Mouse (Mus musculus): Measurements from ENCODE around the gene Kcnj6.
A peak's percentile ranks its signal among the peaks of the same experiment; 100 is the strongest.

The Kcnj6 gene

GRCm38 (mm10) chr16:94968472-94968871, 29.0 kb downstream of the Kcnj6 start:
- no peak for TF ChIP-seq CTCF (conservative IDR thresholded peaks at IDR 0.05; ENCODE audit: low read length)
- no peak for TF ChIP-seq POU5F1 (IDR thresholded peaks at IDR 0.05; ENCODE audit: borderline replicate concordance, low read length)
- no peak for TF ChIP-seq NANOG (IDR thresholded peaks at IDR 0.05; ENCODE audit: borderline replicate concordance, low read length)
- H3K36me3 ChIP-seq (ENCODE audit: insufficient read depth, low read length), result no peaks in the 10 kb centered on the region
- H3K9me3 ChIP-seq (ENCODE audit: low read length), result no peaks in the 10 kb centered on the region
- H3K27me3 ChIP-seq (ENCODE audit: insufficient read depth, low read length), result peaks cover 7% of the 10 kb centered on the region; the same call in 1 of the 2 replicates
- H3K4me1 ChIP-seq (replicated peaks; ENCODE audit: low read depth, low read length), result peaks cover 41% of the 10 kb centered on the region
- no peak overlapping the region for H3K4me3 ChIP-seq (replicated peaks; ENCODE audit: low read length)

- H3K4me3 ChIP-seq (replicated peaks; ENCODE audit: low read length), result no peak overlapping the region
- H3K36me3 ChIP-seq (ENCODE audit: insufficient read depth, low read length), result no peaks in the 10 kb centered on the region
- TF ChIP-seq POU5F1 (IDR thresholded peaks at IDR 0.05; ENCODE audit: borderline replicate concordance, low read length) (no peak), CTCF (conservative IDR thresholded peaks at IDR 0.05; ENCODE audit: low read length) (no peak), NANOG (IDR thresholded peaks at IDR 0.05; ENCODE audit: borderline replicate concordance, low read length) (no peak)
- H3K4me1 ChIP-seq (replicated peaks; ENCODE audit: low read depth, low read length), result peaks cover 6% of the 10 kb centered on the region; the same call in 1 of the 2 replicates
- H3K27me3 ChIP-seq (ENCODE audit: insufficient read depth, low read length), result peaks cover 2% of the 10 kb centered on the region; the same call in 1 of the 2 replicates
- no peaks in the 10 kb centered on the region for H3K9me3 ChIP-seq (ENCODE audit: low read length)
Measured at GRCm38 (mm10) chr16:94957156-94957828, 40.2 kb downstream of the Kcnj6 start.

DNA sequence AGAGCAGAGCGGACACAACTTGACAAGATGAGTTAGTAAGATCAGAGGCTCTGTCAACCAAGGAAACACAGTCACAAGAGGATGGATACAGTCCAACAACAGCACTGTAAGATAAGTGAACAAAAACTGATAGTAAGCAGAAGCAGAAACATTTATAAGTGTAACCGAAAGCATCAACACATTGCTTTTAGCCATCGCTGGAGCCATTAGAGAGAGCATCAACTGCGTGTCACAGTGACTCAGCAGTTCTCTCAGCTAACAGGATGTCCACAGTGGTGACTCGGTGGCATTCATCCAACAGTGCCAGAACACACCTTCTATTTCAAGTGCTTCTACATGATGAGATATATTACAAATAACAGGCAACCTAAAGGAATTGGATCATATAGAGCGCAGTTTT, 41.1 kb downstream of the Kcnj6 start:
- Histone ChIP-seq H3K4me1 (replicated peaks; ENCODE audit: low read depth, low read length) (peaks cover 6% of the 10 kb centered on the region; the same call in 1 of the 2 replicates), H3K4me3 (replicated peaks; ENCODE audit: low read length) (no peak overlapping the region), H3K9me3 (ENCODE audit: low read length) (no peaks in the 10 kb centered on the region), H3K36me3 (ENCODE audit: insufficient read depth, low read length) (no peaks in the 10 kb centered on the region), H3K27me3 (ENCODE audit: insufficient read depth, low read length) (peaks cover 2% of the 10 kb centered on the region; the same call in 1 of the 2 replicates)
- no peak for TF ChIP-seq CTCF (conservative IDR thresholded peaks at IDR 0.05; ENCODE audit: low read length)
- no peak for TF ChIP-seq NANOG (IDR thresholded peaks at IDR 0.05; ENCODE audit: borderline replicate concordance, low read length)
- no peak for TF ChIP-seq POU5F1 (IDR thresholded peaks at IDR 0.05; ENCODE audit: borderline replicate concordance, low read length)

DNA sequence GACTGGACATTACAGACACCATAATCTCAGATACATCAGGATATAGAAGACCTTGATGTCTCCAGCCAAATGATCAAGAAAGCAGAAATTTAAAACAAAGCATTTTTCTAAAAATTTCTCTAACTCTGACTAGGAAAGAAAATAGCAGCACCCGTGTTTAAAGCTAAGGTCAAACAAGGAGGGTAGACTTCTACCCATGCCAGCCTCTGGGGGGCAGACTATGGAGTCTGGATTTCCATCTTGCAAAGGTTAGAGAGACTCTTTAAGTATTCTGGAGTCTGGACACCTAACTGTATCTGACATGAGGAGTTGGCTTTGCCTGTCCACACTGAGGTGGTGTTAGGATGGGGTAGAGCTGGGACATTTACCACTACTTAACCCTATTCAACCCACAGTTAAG, 44.2 kb downstream of the Kcnj6 start:
- Histone ChIP-seq H3K27me3 (ENCODE audit: insufficient read depth, low read length) (peaks cover 2% of the 10 kb centered on the region; the same call in 1 of the 2 replicates), H3K36me3 (ENCODE audit: insufficient read depth, low read length) (no peaks in the 10 kb centered on the region), H3K4me1 (replicated peaks; ENCODE audit: low read depth, low read length) (peaks cover 2% of the 10 kb centered on the region; the same call in 1 of the 2 replicates), H3K4me3 (replicated peaks; ENCODE audit: low read length) (no peak overlapping the region), H3K9me3 (ENCODE audit: low read length) (peaks cover 4% of the 10 kb centered on the region; the same call in 1 of the 2 replicates)
- TF ChIP-seq NANOG (IDR thresholded peaks at IDR 0.05; ENCODE audit: borderline replicate concordance, low read length), result no peak
- TF ChIP-seq CTCF (conservative IDR thresholded peaks at IDR 0.05; ENCODE audit: low read length), result no peak
- no peak for TF ChIP-seq POU5F1 (IDR thresholded peaks at IDR 0.05; ENCODE audit: borderline replicate concordance, low read length)

DNA sequence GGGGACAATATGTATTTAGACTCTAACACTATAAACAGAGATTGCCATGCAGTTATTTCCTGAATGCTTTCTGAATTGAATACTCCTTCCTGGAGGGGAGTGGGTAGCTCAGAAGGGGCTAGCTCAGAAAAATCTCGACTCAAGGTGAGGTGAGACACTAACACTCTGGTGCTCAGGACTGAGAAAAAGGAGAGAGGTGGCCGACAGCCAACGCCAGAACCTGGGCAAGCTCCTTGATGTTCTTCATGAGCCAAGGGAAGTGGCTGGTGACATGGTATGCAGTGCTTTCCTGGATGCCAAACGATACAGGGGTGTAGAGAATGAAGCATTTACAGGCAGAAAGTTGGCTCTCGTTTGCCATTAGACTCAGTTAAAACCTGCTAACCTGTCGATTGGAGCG, 48.3 kb downstream of the Kcnj6 start:
- no peak overlapping the region for H3K4me3 ChIP-seq (replicated peaks; ENCODE audit: low read length)
- 0 out of 2 replicates have a peak, but pooled peaks cover 2% of the 10 kb centered on the region for H3K27me3 ChIP-seq (ENCODE audit: insufficient read depth, low read length)
- H3K4me1 ChIP-seq (replicated peaks; ENCODE audit: low read depth, low read length), result no peaks in the 10 kb centered on the region
- H3K9me3 ChIP-seq (ENCODE audit: low read length), result peaks cover 4% of the 10 kb centered on the region; the same call in 1 of the 2 replicates
- no peak for TF ChIP-seq CTCF (conservative IDR thresholded peaks at IDR 0.05; ENCODE audit: low read length)
- TF ChIP-seq NANOG (IDR thresholded peaks at IDR 0.05; ENCODE audit: borderline replicate concordance, low read length), result no peak
- no peaks in the 10 kb centered on the region for H3K36me3 ChIP-seq (ENCODE audit: insufficient read depth, low read length)

DNA sequence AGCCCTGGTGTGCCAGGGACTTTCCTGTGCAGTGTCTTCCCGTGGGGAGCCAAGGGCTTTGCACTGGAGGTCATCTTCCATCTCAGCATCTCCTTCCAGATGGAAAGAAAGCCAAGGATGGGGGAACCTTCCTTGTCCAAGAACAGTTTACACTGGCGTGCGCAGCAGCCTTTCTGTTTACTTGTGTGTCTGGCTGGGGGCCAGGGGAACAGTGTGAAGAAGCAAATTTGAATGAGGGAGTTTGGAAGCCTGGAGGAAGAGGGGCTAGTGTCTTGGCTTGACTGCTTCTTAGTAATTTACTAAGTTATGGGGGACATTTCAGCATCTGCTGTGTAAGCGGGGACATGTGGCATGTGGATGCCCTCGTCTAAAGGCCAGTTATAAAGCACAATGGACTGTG, 50.7 kb downstream of the Kcnj6 start:
- Histone ChIP-seq H3K27me3 (ENCODE audit: insufficient read depth, low read length) (no peaks in the 10 kb centered on the region), H3K4me1 (replicated peaks; ENCODE audit: low read depth, low read length) (no peaks in the 10 kb centered on the region), H3K9me3 (ENCODE audit: low read length) (peaks cover 4% of the 10 kb centered on the region; the same call in 1 of the 2 replicates), H3K4me3 (replicated peaks; ENCODE audit: low read length) (no peak overlapping the region), H3K36me3 (ENCODE audit: insufficient read depth, low read length) (no peaks in the 10 kb centered on the region)
- TF ChIP-seq POU5F1 (IDR thresholded peaks at IDR 0.05; ENCODE audit: borderline replicate concordance, low read length) (no peak), NANOG (IDR thresholded peaks at IDR 0.05; ENCODE audit: borderline replicate concordance, low read length) (no peak), CTCF (conservative IDR thresholded peaks at IDR 0.05; ENCODE audit: low read length) (no peak)

- H3K4me1 ChIP-seq (replicated peaks; ENCODE audit: low read depth, low read length), result peaks cover 22% of the 10 kb centered on the region
- peaks cover 6% of the 10 kb centered on the region; the same call in 1 of the 2 replicates for H3K9me3 ChIP-seq (ENCODE audit: low read length)
- H3K36me3 ChIP-seq (ENCODE audit: insufficient read depth, low read length), result no peaks in the 10 kb centered on the region
- TF ChIP-seq POU5F1 (IDR thresholded peaks at IDR 0.05; ENCODE audit: borderline replicate concordance, low read length), result no peak
- TF ChIP-seq CTCF (conservative IDR thresholded peaks at IDR 0.05; ENCODE audit: low read length), result no peak
- TF ChIP-seq NANOG (IDR thresholded peaks at IDR 0.05; ENCODE audit: borderline replicate concordance, low read length), result no peak
- 0 out of 2 replicates have a peak, but pooled peaks cover 6% of the 10 kb centered on the region for H3K27me3 ChIP-seq (ENCODE audit: insufficient read depth, low read length)
- H3K4me3 ChIP-seq (replicated peaks; ENCODE audit: low read length), result 0 out of 2 replicates have a peak overlapping the region, but pooled peaks have one; percentile 57
Measured at GRCm38 (mm10) chr16:94932702-94933101, 64.8 kb downstream of the Kcnj6 start.

DNA sequence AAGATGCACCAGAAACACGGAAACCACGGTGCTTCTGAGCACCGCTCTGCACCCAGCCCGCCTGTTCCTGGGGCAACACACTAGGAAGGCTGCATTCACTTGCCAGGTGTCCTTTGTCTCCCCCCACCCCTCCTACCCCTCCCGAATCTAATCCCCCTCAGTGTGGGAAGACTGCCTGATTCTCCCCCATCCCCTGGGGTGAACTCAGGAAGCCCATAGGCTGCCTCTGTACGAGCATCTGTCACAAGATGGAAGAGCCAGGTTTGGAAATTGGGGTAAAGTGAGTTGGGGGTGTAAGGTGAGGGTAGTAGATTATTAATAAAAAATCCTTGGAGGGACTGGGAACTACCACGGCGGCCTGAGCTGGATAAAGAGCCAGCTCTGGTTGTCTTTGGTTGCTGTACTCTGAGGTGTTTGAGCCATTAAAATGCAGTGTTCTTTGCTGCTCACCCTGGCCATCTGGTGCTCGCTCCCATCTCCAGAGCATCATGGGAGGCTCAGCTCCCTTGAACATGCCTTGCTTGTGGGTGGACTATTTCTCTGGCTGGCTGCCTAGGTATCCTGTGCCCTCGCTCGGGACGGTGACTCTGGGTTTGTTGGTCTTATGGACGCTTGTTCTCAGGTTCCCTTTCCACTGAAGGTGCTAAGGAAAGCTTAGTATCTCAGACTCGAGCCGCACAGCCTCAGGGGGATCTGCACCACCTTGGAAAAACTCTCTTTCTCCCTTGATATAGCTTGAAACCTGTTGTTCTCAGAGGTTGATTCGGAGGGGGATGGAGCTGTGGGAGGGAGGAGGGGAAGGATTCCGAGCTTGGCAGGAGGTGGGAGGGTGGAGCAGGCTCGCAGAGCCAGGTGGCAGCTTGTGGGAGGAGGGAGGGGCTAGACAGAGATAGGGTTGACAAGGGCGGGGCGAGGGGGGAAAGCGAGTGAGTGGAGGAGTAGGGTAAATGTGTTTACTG, 65.9 kb downstream of the Kcnj6 start:
- Histone ChIP-seq H3K4me3 (replicated peaks; ENCODE audit: low read length) (peak overlapping the region; percentile 57), H3K36me3 (ENCODE audit: insufficient read depth, low read length) (no peaks in the 10 kb centered on the region), H3K4me1 (replicated peaks; ENCODE audit: low read depth, low read length) (peaks cover 22% of the 10 kb centered on the region), H3K27me3 (ENCODE audit: insufficient read depth, low read length) (0 out of 2 replicates have a peak, but pooled peaks cover 6% of the 10 kb centered on the region), H3K9me3 (ENCODE audit: low read length) (peaks cover 6% of the 10 kb centered on the region; the same call in 1 of the 2 replicates)
- TF ChIP-seq CTCF (conservative IDR thresholded peaks at IDR 0.05; ENCODE audit: low read length), result no peak
- no peak for TF ChIP-seq POU5F1 (IDR thresholded peaks at IDR 0.05; ENCODE audit: borderline replicate concordance, low read length)
- TF ChIP-seq NANOG (IDR thresholded peaks at IDR 0.05; ENCODE audit: borderline replicate concordance, low read length), result no peak

All from E14TG2a.4 (cell line).